Mouse (Mus musculus): Measurements from ENCODE around the gene Pclo. TPM values are rescaled to one million over a fixed set of nuclear protein-coding genes. Genes with fewer than 3 reads are reported as not detected.
"Not testable (repeated sequence)": the region's sequence is repeated elsewhere in the genome, so short reads cannot be mapped to it uniquely, and the experiment has no call there.

The Pclo gene
- total RNA-seq (2021), result 5.4 and 5.6 TPM in 2 replicates
- long read RNA-seq, experiment 1, partial matches to known transcripts, result 0 of 1 reads
- long read RNA-seq, experiment 1, other reads (novel, unspliced or antisense), result 1 of 1 reads
- long read RNA-seq, experiment 2, result 0 reads

DNA sequence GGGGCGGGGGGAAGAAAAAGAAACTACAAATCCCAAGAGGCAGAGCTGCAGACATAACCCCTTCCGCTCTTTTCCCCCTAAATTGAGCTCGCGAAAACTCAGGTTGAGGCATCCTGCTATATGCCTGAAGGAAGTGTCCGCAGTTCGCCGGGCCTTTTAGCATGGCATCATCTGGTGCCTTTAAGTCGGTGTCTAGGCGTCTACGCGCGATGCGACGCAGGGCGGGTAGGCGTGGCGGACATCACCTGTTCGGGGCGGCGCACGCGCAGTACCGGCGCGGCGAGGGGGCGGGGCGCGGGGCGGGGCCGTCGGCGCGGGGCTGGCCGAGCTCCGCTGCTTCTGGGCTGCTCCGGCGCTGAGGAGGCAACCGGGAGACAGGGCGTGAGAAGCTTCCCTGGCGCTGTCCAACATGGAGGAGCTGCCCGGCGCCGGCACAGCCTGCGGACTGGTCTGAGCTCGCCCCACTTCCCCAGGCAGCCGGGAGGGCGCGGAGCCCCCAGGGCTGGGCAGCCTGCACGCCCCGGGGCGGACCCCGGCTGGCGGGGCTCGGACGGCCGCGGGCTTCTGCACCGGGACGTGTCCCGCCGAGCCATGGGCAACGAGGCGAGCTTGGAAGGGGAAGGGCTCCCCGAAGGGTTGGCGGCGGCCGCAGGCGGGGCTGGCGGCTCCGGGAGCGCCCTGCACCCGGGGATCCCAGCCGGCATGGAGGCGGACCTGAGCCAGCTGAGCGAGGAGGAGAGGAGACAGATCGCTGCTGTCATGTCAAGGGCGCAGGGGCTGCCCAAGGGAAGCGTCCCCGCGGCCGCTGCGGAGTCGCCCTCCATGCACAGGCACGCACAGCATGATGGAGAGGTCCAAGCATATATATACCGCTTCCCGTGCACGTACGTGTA, at the start of gene Pclo:
TSS of gene Pclo (plus strand) at position 288 of the 893 bp plus-strand sequence.
- DNase-seq, result peak; percentile 88

- not testable (repeated sequence) for DNase-seq
Measured at GRCm38 (mm10) chr5:14494431-14494830, 20.3 kb upstream of the Pclo start.

GRCm38 (mm10) chr5:14508522-14508921, 6.2 kb upstream of the Pclo start:
- DNase-seq, result no peak

GRCm38 (mm10) chr5:14509621-14510020, 5.1 kb upstream of the Pclo start:
- no peak for DNase-seq

GRCm38 (mm10) chr5:14518131-14518832, 3.6 kb downstream of the Pclo start:
- no peak for DNase-seq

- no peak for DNase-seq
Measured at GRCm38 (mm10) chr5:14522006-14522405, 7.3 kb downstream of the Pclo start.

DNA sequence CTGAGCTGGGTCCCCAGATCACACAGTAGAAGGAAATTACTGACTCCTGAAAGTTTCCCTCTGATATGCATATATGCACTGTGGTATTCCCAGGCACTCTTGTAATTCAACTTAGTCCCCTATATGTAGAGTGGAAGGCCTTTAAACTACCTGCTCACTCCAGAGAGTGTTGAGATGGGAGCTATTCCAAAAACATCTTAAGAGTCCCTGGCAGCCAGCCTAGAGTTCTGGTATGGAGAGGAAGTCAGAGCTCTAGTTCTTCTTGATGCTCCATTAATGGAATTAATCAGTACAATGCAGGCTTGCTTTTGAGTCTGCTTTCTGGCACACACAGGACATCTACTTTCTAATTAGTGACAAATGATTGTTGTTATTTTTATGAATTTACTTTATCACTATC, 11.3 kb downstream of the Pclo start:
- DNase-seq, result no peak

GRCm38 (mm10) chr5:14527796-14528195, 13.1 kb downstream of the Pclo start:
- no peak for DNase-seq

DNA sequence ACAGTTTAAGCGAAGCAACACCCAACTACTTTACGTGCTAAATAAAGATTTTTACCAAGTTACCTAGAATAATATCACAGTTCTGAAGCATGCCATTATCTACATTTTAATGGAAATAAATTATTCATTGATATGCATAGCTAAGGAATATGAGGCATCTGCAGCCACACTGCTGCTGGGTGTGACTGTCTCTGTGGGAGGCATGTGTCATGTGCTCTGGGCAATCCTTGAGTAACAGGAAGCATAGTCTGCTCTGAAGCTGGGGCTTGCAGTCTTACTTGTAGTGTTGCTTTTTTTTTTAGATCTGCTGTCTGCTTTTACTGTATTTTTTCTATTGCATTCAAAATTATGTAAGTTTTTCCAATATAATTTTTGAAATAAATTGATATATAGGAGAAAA, 17.2 kb downstream of the Pclo start:
- no peak for DNase-seq

GRCm38 (mm10) chr5:14539346-14539745, 24.6 kb downstream of the Pclo start:
- DNase-seq, result no peak

- no peak for DNase-seq
Measured at GRCm38 (mm10) chr5:14539961-14540627, 25.4 kb downstream of the Pclo start.

DNA sequence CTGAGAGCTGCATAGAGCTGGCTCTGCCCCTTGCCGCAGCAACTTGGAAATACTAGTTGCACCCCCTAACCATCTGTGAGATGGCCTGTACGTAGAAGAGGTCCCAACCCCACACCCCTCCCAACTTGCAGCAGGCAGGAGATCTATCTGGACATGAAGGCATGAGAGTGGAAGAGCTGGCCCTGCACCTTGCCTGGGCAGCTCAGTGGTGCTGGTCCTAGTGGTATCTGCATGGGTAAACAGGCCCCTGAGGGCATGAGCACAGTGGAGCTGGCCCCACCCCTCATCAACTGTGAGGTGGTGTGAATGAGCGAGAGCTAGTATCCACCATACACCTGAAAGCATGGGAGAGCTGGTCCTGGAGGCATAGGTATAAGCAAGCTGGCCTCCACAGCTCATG, 60.9 kb downstream of the Pclo start:
- DNase-seq, result no peak

GRCm38 (mm10) chr5:14591479-14591878, 76.8 kb downstream of the Pclo start:
- DNase-seq, result no peak

- no peak for DNase-seq
Measured at GRCm38 (mm10) chr5:14595426-14596013, 80.8 kb downstream of the Pclo start.

GRCm38 (mm10) chr5:14608318-14608717, 93.6 kb downstream of the Pclo start:
- DNase-seq, result no peak

- DNase-seq, result no peak
Measured at GRCm38 (mm10) chr5:14621146-14621545, 106.4 kb downstream of the Pclo start.

DNA sequence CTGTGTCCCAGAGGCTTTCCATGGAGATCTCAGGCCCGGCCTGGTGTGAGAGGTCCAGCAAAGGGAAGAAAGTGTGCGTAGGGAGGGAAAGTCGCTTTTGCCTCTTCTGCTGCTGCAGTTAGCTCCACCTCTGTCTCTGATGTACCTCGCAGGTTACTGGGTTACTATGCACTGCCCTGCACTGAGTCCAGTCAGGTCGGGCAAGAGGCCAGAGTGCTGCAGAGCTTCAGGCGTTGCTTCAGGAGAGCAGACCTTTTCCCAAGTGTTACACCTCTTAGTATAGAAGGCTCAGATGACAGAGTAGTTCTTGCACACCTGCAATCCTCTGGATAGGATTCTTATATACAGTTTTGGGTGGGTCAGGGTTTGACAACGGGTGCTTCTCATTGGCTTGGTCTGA, 108.6 kb downstream of the Pclo start:
- no peak for DNase-seq

GRCm38 (mm10) chr5:14641260-14641659, 126.5 kb downstream of the Pclo start:
- no peak for DNase-seq

- no peak for DNase-seq
Measured at GRCm38 (mm10) chr5:14645856-14646255, 131.1 kb downstream of the Pclo start.

GRCm38 (mm10) chr5:14660637-14661036, 145.9 kb downstream of the Pclo start:
- no peak for DNase-seq

DNA sequence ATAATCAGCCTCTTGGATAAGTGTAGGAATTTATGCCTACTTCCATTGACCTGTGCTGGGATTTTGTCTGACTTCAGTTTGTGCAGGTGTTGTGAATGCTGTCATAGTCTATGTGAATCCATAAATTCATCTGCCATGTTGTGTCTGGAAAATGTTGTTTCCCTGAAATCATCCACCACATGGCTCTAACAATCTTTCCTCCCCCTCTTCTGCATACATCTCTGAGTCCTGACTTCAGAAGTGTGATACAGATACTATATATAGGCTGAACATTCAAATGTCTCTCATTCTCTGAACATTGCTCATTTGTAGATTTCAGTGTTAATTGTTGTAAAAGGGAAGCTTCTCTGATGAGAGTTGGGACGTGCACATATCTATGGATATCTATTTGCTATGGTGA, 147.5 kb downstream of the Pclo start:
- DNase-seq, result no peak

GRCm38 (mm10) chr5:14662603-14663002, 147.9 kb downstream of the Pclo start:
- DNase-seq, result no peak
